9 mouse cellular contexts compared by ENCODE assay signal in the genomic region with DNA sequence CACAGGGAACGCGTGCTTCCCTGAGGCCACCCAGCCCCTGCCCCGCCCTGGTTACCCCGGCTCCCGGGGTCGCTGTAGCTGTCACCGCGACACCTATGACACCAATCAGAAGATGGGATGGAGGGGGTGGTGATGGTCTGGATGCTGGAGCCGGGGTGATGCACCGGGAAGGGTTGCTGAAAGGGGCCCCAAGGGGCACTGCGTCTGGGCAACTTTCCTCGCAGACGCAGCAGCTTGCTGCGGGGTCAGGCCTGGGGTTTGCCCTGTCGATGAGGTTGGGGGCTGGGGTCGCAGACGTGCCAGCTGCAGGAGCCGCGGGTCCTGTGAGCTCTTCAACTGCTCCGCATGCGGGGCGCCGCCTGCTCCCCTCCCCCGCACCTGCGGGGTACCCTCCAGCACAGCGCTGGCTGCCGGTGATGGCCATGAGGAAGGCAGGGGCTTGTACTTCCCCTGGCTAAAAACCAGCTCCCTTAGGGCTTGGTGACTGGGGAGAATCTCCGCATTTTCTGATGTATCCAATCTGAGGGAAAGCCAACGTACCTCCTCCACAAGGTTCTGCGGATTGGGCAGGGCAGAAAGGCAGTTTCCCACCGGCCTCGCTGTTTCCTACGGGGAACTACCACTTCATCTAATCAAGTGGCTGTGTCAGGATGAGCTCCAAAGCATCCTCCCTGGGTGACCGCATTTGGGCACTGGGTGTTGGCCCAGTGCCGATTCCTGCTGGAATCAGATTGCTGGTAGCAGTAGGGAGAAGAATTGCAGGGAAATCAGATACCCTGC. TPM values are rescaled to one million over a fixed set of nuclear protein-coding genes. Genes with fewer than 3 reads are reported as not detected.
DNase-seq lines count a peak whose midpoint lies in the region; ATAC-seq and TF ChIP-seq lines count a peak whose summit lies in the region.
"Had no signal": no experiment of that assay in that cellular context is flagged by ENCODE, and none has a peak within 500 bp of the region (broad histone marks: within the 10 kb centered on the region; RNA-seq: fewer than 3 reads in every experiment).

No protein-coding gene starts in this region.

- no peak overlapping the region for H3K9ac ChIP-seq in lung, postnatal 0 days (replicated peaks; ENCODE audit: low read depth)
- H3K9ac ChIP-seq in midbrain, embryonic 16.5 days (ENCODE audit: low read depth, low read length): peak overlapping the region; percentile 86

- 2% methylated on average over 34 of the region's 35 CpGs for WGBS in lung, postnatal 0 days
- under 1% methylated on average over 35 of the region's 35 CpGs for WGBS in midbrain, embryonic 16.5 days

- H3K27ac ChIP-seq in lung, postnatal 0 days (ENCODE audit: low read length): no peak overlapping the region
- peak overlapping the region; percentile 84 for H3K27ac ChIP-seq in midbrain, embryonic 16.5 days (ENCODE audit: low read length)

- H3K9me3 ChIP-seq in lung, postnatal 0 days (ENCODE audit: low read length): no peaks in the 10 kb centered on the region
- no peaks in the 10 kb centered on the region for H3K9me3 ChIP-seq in midbrain, embryonic 16.5 days (replicated peaks; ENCODE audit: control insufficient read depth, low read length, poor library complexity, severe bottlenecking)

- no peaks in the 10 kb centered on the region for H3K4me1 ChIP-seq in lung, postnatal 0 days (ENCODE audit: insufficient read depth, low read depth, low read length)
- peaks cover 7% of the 10 kb centered on the region for H3K4me1 ChIP-seq in midbrain, embryonic 16.5 days (ENCODE audit: control insufficient read depth, insufficient read depth, low read length)

- no peak for DNase-seq in lung, postnatal 0 days (ENCODE audit: low spot score)
- no peak for DNase-seq in lung, postnatal 10 days
- peak; percentile 92 for DNase-seq in cerebellum, adult 9-10 months
- DNase-seq in frontal cortex, postnatal 14 days (ENCODE audit: low spot score in 2 of 2): peak; percentile 45 to 51
- peak; percentile 64 to 70 for DNase-seq in layer of hippocampus, postnatal 14 days (ENCODE audit: low spot score in 2 of 2)
- no peak for DNase-seq in spleen, adult 18-20 months
- DNase-seq in yolk sac, embryonic 10.5 days (ENCODE audit: low spot score): no peak

- no peaks in the 10 kb centered on the region for H3K36me3 ChIP-seq in lung, postnatal 0 days (ENCODE audit: insufficient read depth, low read length)
- H3K36me3 ChIP-seq in midbrain, embryonic 16.5 days (ENCODE audit: control insufficient read depth, insufficient read depth, low read length): no peaks in the 10 kb centered on the region

- H3K4me3 ChIP-seq in lung, postnatal 0 days (ENCODE audit: low read depth, low read length): peak overlapping the region; percentile 24
- H3K4me3 ChIP-seq in midbrain, embryonic 16.5 days (ENCODE audit: low read depth, low read length): peak overlapping the region; percentile 79
- H3K4me3 ChIP-seq: myocyte had no signal

- TF ChIP-seq EP300 in lung, postnatal 0 days (IDR thresholded peaks at IDR 0.05): no peak

- ATAC-seq in lung, postnatal 0 days: peak; percentile 16; the same call in 1 of the 2 replicates
- peak; percentile 85 for ATAC-seq in midbrain, embryonic 16.5 days

- no peak for TF ChIP-seq CTCF in lung, postnatal 0 days (IDR thresholded peaks at IDR 0.05)

- peak overlapping the region; percentile 54 for H3K4me2 ChIP-seq in lung, postnatal 0 days (replicated peaks; ENCODE audit: low read depth, low read length)
- peak overlapping the region; percentile 75 for H3K4me2 ChIP-seq in midbrain, embryonic 16.5 days (ENCODE audit: low read length)

- peaks cover 8% of the 10 kb centered on the region; the same call in 1 of the 2 replicates for H3K27me3 ChIP-seq in lung, postnatal 0 days (replicated peaks; ENCODE audit: insufficient read depth, low read length)
- H3K27me3 ChIP-seq in midbrain, embryonic 16.5 days (ENCODE audit: control insufficient read depth, insufficient read depth, low read depth, low read length): no peaks in the 10 kb centered on the region

RNA-seq across cellular contexts. Expression of a gene that starts 0.6 kb away (rescaled TPM):
- 0.27 and 0.38 TPM in 2 replicates for polyA plus RNA-seq in lung, postnatal 0 days (2015; fragmentation: Nextera tagmentation; extraction: Ambion mirVana)
- total RNA-seq in layer of hippocampus, postnatal 14 days (2021): 100 to 1,000 TPM; 409 to 418 TPM
- 65.7 and 88.4 TPM in 2 replicates for polyA plus RNA-seq in midbrain, embryonic 16.5 days (2015; fragmentation: Nextera tagmentation; extraction: Ambion mirVana)

Comparison
In these comparisons a context has a peak if more than half of its experiments do, and no peak if none do; other contexts are left out.
1. DNase-seq: peak in cerebellum, adult 9-10 months (single experiment), frontal cortex, postnatal 14 days (2 of 2) and layer of hippocampus, postnatal 14 days (2 of 2); none in lung, postnatal 0 days (single experiment), lung, postnatal 10 days (single experiment), spleen, adult 18-20 months (0 of 2) and yolk sac, embryonic 10.5 days (single experiment).
2. RNA of a gene that starts 0.6 kb away (polyA plus RNA-seq): 65.7 to 88.4 TPM in midbrain, embryonic 16.5 days; 0.27 to 0.38 TPM in lung, postnatal 0 days; every median in the first group is over 10 times any median in the second.